Mouse (Mus musculus) liver, adult 2 months (tissue): ENCODE measurements at regions not wholly inside any gene's neighbourhood (a gene's known extent, or its start where the extent isn't known, plus 50 kb on each side); places are given as distances from the start of the nearest gene placed in this dataset.

ENCODE experiments used
- CTCF ChIP-seq: fragments of 200-500 bp; IDR thresholded peaks from 2 replicates; pipeline ENCODE4 v1.5.1; 2011; ENCODE audit warnings: low read depth, low read length, control low read depth
- POLR2A ChIP-seq: fragments of 200-500 bp; IDR thresholded peaks from 2 replicates; pipeline ENCODE4 v1.6.1; 2011; ENCODE audit warnings: low read length, control low read depth; ENCODE audit not compliant: insufficient read depth; ENCODE audit errors: extremely low read depth

DNA sequence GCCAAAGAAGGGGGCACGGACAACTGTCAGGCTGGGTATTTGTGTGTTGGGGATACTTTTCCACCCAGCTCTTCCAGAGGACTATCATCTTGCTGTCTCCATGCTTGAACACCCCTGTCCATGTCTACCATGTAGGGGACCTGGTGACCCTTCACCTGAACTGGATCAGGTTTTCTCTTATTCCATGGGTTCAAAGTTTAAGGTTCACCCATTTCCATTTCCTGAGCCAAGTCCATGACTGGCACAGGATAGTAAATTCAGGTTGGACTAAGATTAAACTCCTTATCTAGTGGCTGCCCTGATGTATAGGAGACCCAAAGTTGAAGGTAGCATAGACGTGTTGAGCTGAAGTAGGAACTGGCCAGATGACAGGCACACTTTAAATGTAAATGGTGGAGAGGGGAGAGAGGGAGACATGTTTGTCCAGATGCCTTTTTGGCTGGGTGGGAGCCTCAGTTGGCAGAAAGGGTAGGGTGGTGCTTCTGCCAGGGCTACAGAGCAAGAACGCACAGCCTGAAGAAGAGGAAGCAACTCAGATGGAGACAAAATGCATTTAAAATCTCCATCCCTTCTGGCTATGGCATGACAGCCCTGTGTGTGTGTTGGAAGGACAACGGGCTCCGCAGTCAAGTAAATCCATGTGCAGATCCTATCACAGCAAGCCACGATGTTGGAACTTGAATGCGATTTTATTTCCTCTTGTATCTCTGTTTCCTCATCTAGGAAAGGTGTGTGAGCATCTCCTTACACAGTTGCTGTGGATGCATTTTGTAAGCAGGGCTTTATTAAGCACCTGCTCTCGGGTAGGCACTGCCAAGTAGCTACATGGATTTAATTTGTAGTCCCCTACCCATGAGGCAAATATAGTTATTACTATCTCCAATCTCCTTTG lies 192.4 kb downstream of the Plpp3 start:
- no peak for TF ChIP-seq POLR2A
- TF ChIP-seq CTCF: no peak
